Mouse (Mus musculus): Measurements from ENCODE around the gene U2af2.
"Not testable (repeated sequence)": the region's sequence is repeated elsewhere in the genome, so short reads cannot be mapped to it uniquely, and the experiment has no call there.

DNA sequence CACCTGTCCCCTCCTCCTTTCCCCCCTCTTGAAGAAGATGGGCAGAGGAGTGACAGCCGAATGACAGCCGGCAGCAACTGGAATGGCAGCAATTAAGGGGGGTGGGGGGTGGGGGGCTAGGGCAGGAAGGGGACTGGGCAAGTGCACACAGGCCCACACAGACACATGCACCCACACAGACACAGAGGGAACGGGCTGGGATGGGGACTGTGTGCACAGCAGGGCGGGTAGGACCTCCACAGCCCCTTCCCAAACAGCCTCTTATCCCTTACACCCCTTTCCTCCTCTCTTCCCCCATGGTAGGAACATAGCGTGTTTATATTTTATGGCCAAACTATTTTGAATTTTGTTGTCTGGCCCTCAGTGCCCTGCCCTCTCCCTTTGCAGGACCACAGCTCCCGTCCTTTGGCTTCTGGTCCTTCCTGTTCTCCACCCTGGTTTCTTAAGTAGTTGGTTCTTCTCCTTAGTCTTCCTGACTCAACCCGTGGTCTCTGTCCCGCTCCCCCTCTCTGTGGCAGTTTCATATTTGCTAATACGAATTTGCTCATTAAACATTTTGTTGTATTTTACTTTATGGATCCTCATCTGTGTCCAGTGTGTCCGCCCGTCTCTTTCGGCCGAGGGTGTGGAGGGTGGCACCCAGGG lies 17.5 kb downstream of the U2af2 start:
- TF ChIP-seq POLR2A, CTCF (IDR thresholded peaks at IDR 0.05; ENCODE audit: insufficient read depth, low read depth, low read length): not testable (repeated sequence)

Data from olfactory bulb, adult 2 months (tissue).